Mouse (Mus musculus): Measurements from ENCODE around the gene Tead1.

Gene Tead1

DNA sequence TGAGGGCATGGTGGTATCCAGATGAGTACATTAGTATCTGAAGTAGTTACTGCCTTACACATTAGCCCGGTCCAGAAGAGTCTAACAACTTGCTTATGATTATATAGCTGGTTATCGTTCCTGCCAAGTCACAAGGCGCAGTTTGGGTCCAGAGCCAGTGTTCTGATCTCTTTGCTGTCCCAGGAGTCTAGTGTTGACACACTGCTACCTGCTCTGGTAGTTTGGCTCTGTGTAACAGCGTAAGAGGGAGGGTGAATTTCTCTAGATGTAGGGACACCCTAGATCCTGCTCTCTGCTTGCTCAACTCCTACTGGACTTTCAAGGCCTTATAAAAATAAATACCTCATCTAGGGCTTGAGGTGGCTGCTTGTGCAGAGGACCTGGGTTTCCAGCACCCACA is 94.5 kb downstream of the Tead1 start:
- DNase-seq (ENCODE audit: low read depth, low spot score), result no peak

GRCm38 (mm10) chr7:112775816-112776215 is 96.7 kb downstream of the Tead1 start:
- DNase-seq (ENCODE audit: low read depth, low spot score), result no peak

DNA sequence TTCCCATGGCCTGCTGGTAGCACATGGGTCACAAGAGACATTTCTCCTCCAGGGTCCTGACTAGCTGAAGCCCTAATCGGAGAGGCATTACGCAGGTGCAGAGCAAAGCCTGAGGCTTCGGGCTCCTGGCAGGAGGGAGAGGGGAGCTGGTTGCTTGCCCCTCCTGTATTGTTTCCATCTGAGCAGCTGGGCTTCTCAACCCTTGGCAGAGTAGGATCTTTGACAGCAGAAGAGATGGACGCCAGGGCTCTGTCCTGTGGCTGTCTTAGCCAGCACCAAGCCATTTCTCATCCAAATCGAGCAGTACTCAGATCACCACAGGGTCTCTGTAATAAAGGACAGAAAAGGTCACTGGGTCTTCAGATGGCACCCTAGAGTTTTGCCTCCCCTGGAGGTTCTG is 97.6 kb downstream of the Tead1 start:
- DNase-seq (ENCODE audit: low read depth, low spot score), result no peak

DNA sequence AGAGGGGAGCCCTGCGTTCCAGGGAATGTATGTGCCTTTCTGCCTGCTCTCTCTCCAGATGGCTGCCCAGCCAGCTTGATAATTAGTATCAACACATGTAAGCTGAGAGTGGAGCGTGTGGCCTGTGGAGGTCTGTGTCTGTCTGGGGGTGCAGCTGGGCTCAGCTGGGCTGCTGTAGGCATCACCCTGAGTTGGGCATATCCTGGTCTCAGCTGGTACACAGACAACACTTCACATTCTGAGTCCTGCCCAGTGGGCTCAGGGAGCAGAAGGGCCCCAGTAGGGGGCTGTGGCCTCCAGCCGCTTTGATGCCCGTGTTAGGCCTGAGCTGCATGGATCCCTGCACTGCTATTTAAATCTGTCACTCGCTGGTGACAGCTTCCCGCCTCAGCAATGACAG is 100.5 kb downstream of the Tead1 start:
- no peak for DNase-seq (ENCODE audit: low read depth, low spot score)

- DNase-seq (ENCODE audit: low read depth, low spot score), result no peak
Measured at GRCm38 (mm10) chr7:112780910-112781309, 101.8 kb downstream of the Tead1 start.

- no peak for DNase-seq (ENCODE audit: low read depth, low spot score)
Measured at GRCm38 (mm10) chr7:112781987-112782386, 102.9 kb downstream of the Tead1 start.

DNA sequence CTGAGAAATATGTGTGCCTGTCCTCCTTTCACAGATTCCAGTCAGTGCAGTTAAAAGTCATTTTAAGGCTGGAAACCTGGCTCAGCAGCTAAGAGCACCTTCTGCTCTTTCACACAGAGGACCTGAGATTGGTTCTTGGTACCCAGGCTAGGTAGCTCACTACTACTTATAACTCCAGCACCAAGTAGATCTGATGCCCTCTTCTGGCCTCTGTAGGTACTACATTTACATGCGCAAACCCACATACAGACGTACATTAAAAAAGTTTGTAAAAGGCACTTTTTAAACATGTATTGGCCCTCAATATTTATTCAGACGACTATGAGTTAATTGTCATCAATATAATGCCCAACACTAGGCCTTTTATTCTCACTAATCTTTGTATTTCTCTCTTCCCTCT is 105.2 kb downstream of the Tead1 start:
- no peak for DNase-seq (ENCODE audit: low read depth, low spot score)

DNA sequence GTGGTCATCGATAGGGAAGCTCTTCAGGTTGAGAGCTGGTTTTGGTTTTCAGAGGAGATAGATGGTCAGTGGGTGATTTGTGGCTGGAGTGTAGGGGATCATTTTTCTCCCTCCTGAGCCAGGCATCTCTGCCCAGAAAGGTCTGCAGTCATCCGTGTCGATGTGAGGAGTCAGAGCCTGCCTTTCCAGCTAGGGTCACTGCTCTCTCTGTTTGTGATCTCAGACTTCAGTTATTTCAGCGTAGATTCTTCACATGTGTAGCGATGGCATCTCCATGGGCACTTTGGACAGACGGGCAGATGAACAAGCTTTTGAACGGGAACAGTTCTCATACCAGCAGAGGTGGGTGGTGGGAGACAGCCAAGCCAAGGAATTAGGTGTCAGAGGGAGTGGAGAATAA is 106.2 kb downstream of the Tead1 start:
- DNase-seq (ENCODE audit: low read depth, low spot score), result no peak

GRCm38 (mm10) chr7:112786556-112787225 is 107.6 kb downstream of the Tead1 start:
- DNase-seq (ENCODE audit: low read depth, low spot score), result no peak

GRCm38 (mm10) chr7:112787281-112787680 is 108.2 kb downstream of the Tead1 start:
- no peak for DNase-seq (ENCODE audit: low read depth, low spot score)

GRCm38 (mm10) chr7:112788321-112788751 is 109.2 kb downstream of the Tead1 start:
- DNase-seq (ENCODE audit: low read depth, low spot score), result no peak

DNA sequence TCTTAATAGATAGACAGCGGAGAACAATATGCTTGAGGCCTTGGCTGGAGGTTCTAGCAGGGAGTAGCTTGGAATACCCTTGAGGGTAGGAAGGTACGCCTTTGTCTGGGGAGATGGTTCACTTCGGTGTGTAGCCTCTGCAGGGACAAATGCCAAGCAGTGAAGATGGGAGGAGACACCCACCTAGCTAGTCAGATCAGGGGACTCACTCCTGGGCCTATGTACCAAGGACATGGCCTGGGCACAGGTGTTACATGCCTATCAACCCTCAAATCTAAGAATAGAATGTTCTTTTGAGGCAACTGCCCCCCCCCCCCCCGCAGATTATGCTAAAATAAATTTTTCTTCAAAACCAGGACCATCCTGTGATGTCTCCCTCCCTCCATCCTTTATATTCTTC is 110.6 kb downstream of the Tead1 start:
- DNase-seq (ENCODE audit: low read depth, low spot score), result no peak

DNA sequence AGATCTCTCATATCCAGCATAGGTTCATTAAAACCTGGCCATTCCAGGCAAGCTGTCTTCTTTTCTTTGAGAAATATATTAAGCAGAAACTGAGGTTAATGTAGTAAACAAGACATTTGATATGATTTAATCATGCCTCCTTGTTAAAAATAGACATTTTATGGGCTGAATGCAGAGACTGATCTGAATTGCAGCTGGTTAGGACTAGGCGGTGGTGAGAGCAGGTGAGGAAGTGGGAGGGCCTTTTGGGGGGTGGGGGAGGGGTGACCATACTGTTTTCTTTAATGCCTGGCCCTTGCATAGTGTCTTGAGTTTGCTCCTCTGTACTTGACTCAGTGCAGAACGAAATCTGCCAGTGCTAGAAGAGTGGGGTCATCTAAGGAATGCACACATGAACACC is 111.2 kb downstream of the Tead1 start:
- no peak for DNase-seq (ENCODE audit: low read depth, low spot score)

DNA sequence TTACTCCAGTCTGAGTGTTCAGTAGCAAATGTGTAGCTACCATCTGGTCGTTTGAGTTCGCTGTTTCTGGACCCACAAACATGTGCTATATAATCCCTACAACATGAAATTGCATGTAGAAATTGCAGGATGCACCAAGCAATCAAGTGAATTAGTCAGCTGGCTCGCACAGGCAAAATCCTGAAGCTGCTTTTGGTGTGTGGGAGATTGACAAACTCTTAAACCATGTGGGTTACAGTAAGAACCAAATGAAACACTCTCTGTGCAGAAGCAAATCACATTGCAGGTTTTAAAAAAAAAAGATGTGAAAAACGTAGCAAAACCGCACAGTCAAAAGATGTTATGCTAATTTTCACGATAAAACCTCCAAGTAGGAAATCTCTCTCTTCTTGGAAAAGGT is 113.6 kb downstream of the Tead1 start:
- DNase-seq (ENCODE audit: low read depth, low spot score), result no peak

DNA sequence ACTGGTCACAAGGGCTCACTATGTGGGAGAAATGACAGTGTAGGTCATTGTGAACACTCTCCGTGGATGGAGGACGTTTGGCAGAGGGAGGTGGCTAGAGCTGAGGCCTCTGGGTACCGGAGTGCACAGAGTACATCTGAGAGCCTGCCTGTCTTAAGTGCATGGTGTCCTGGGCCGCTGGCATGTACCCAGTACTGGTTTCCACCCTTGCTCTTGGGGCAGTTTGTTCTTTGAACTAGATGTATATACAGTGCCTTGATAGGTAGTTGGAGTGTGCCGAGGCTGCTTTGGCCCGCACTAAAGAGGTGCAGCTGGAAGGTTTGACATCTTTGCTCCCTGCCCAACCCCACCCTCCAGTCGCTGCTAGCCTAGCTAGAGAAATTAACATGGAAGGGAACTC is 114.8 kb downstream of the Tead1 start:
- no peak for DNase-seq (ENCODE audit: low read depth, low spot score)

- DNase-seq (ENCODE audit: low read depth, low spot score), result no peak
Measured at GRCm38 (mm10) chr7:112794481-112794880, 115.4 kb downstream of the Tead1 start.

DNA sequence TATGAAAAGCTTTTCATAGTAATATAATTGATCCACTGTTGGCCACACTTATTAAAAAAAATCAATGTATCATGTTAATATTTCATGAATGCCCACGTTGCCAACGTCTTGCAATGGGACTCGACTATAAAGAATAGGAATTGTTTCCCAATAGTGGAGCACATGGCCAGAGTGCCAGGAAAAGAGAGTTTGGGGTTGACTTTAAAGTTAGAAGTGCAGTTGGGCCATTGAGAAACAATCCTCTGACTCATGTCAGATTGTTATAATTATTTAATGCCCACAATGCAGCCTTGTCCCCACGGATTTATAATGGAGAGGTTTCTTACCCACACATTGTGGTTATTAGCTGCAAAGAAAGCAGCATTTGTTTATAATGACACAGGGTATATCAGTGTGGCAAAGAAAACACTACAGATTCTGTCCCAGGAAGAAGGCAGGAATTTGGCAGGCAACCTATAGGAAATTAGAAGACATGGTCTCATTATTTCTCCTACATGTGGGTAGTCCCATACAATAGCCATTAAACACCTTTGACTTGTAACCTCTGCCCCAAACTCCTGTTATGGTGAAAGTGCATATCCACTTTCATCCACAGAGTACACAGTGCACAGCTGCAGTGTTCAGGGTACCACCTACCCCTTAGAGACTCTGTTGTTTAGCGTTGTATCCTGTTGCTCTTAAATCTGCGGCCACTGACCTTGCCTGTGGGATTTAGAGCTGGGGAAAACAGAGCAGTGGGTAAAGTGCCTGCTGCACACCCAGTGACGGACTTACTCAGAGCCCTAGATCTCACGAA is 118.6 kb downstream of the Tead1 start:
- peak; percentile 61 for DNase-seq (ENCODE audit: low read depth, low spot score)

DNA sequence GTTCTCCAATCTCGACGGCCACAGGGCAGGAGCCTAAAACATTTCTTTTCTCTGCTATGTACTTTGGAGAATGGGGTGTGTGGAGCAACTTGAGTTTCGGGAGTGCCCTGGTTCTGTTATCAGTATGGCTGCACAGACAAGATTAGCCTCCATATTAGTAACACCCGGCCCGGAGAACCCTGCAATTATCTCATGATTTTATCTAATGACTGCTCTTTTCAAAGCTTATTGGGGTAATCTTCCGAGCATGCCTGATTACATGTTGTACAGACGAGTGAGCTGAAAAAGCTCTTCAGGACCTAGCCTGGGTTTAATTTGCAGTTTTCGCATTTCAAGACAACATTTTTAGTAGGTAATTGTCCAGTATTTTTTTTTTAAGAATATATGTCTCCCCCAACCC is 122.6 kb downstream of the Tead1 start:
- DNase-seq (ENCODE audit: low read depth, low spot score), result no peak

DNA sequence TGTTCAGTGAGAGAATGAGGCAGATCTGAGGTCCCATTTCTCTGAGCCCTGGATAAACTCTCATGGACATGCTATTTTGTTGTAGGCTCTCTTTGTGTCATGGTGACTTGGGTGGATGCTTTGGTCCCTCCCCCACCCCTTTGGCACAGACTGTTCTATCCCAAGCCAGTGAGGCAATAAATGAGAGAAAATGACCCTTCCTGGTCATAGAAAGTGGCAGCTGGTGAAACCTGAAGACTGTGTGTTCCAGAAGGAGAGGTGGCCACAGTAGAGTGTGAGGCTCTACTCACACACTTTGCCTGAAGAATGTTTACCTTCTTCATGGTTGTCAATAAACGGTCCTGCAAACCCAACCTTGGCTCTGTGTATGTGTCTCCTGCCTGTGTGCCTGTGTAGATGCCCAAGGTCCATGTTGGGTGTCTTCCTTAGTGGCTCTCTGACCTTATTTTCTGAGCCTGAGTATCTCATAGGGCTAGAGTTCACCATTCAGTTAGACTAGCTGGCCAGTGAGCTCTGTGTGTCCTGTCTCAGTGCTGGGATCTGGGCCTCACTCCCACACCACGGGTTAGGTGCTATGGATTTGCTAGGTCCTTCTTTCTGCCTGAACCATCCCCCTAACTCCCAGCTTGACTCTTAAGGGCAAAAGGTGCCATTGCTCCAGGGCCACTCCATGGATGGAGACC is 127.7 kb downstream of the Tead1 start:
- no peak for DNase-seq (ENCODE audit: low read depth, low spot score)

DNA sequence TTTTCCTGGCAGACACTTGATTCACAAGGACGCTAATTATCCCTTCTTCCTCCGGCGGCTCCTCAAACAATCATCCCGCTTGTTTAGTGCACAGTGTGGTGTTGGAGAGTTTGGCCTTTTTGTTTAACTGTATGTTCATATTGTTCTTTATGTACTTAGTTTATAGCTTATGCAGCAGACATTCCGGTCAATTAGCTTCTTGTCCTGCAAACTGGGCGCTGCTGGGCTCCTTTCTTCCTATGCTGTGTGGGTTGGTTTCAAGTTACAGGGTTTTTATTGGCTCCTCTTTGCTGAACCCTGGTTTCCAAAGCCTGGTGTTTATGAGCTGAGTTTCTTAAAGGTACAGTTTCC is 128.3 kb downstream of the Tead1 start:
- peak; percentile 86 for DNase-seq (ENCODE audit: low read depth, low spot score)

GRCm38 (mm10) chr7:112810752-112811151 is 131.6 kb downstream of the Tead1 start:
- no peak for DNase-seq (ENCODE audit: low read depth, low spot score)

DNA sequence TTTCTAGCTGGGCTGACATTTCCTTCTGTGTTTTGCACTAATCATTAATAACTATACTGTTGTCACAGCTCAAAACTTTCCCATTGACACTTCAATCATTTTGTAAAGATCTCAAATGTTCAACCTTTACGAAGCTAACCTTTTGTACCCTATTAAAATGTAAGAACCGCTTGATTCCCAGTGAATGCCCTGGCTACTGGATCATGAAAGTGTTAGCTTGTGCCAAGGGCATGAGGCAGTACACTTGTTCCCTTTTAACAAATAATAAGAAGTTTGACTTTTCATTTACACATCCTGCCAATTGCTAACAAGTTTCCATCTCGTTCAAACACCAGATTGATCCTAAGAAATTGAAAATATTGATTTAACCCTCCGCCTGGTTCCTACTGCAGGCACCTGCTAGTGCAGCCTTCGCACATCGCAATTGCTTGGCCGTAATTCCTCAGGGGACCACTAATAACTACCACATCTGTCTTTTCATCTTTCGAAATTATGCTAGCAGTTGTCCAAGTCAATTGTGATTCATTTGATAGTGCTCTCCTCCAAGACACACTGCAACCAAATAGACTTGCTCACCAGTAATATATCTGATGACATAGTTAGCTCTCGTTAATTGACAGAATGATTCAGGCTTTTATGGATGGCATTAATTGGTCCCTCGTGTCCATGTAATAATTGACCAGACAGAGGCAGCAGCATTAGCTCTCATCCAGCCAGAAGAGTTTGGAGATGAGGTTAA is 133.1 kb downstream of the Tead1 start:
- no peak for DNase-seq (ENCODE audit: low read depth, low spot score)

All from forelimb bud, embryonic 11.5 days (tissue).